Mouse (Mus musculus) forelimb bud, embryonic 11.5 days (tissue): ENCODE measurements around the gene Slc22a15.
"Not testable (repeated sequence)": the region's sequence is repeated elsewhere in the genome, so short reads cannot be mapped to it uniquely, and the experiment has no call there.

ENCODE experiments used
- DNase-seq: peaks from one replicate; pipeline ENCODE4 v3.0.0-alpha.2; 2012; ENCODE audit warnings: low read depth, low spot score

The Slc22a15 gene

GRCm38 (mm10) chr3:101867001-101867421 lies 57.2 kb downstream of the Slc22a15 start:
- DNase-seq, result no peak

DNA sequence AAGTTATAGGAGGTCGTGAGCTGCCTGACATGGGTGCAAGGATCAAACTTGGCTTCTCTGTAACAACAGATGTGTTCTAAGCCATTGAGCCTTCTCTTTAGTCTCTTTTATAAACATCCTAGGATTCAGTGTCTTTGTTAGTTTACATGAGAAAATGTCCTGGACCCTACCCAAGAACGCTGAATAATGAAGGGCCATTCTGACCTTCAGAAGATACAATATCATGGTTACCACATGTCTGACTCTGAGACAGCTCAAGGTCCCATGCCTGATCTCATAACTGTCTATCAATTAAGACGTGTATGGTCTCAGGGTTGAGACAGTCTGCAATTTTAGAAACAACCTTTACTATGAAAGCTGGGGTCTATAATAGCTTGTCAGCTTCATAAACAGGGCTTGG lies 62.4 kb downstream of the Slc22a15 start:
- no peak for DNase-seq

- DNase-seq, result no peak
Measured at GRCm38 (mm10) chr3:101860151-101860550, 64.1 kb downstream of the Slc22a15 start.

DNA sequence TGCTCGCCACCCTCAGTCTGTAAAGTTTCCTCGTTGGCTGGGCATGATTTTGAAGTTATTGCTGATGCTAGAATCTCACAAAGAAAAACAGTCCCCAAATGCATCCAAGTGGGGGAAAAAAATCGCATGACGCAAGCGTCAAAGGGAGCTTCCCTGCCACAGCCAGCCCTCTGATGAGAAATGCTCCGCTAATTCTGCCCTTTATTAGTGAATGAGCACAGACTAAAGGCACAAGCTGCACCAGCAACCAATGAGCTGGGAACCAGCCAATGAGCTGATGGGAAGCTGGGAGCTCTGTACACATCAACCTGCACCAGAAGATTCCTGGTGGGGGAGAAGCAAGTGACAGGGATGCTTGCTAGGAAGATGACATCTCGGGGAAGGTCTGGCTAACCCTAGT lies 64.5 kb downstream of the Slc22a15 start:
- DNase-seq, result no peak

GRCm38 (mm10) chr3:101854075-101854474 lies 70.2 kb downstream of the Slc22a15 start:
- DNase-seq, result no peak

DNA sequence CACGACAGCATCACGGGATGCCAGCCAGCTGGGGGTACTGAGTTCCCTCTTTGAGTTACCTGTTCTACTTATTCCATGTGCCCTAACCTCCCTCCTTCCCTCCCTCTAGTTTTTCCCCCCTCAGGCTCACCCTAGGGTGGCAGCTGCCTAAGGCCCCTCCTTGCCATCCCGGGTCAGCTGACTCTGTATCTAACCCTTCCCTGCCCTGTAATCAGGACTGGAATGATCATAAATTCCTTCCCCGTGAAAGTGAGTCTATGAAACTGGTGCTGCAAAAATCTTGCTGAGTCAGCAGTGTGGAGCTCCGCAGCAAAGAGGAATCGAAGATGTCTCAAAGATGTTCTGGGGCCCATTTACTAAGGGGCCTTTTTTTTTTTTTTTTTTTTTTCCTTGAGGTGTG lies 72.9 kb downstream of the Slc22a15 start:
- DNase-seq, result no peak

GRCm38 (mm10) chr3:101848816-101849215 lies 75.4 kb downstream of the Slc22a15 start, which contains the start of gene Mab21l3:
Gene Mab21l3 (minus strand): TSS chr3:101848959.
- no peak for DNase-seq

- no peak for DNase-seq
Measured at GRCm38 (mm10) chr3:101846096-101846495, 78.2 kb downstream of the Slc22a15 start.

GRCm38 (mm10) chr3:101842372-101843094 lies 81.7 kb downstream of the Slc22a15 start:
- no peak for DNase-seq

DNA sequence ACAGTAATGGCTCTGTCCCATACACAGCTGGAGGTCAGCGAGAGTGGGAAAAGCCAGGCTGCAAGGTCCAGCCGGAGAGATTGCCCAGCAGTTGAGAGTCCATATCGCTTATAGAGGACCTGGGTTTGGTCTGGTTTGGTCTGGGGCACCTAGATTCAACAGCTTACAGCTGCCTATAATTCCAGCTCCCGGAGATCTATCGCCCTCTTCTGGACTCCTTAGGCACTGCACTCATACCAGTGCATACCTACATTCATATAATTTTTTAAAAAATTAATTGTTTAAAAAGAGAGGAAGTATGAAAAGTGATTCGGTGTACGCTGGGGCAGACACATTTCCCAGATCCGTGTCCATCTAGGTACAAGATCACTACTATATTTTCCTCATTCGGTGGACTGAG lies 84.9 kb downstream of the Slc22a15 start:
- no peak for DNase-seq

DNA sequence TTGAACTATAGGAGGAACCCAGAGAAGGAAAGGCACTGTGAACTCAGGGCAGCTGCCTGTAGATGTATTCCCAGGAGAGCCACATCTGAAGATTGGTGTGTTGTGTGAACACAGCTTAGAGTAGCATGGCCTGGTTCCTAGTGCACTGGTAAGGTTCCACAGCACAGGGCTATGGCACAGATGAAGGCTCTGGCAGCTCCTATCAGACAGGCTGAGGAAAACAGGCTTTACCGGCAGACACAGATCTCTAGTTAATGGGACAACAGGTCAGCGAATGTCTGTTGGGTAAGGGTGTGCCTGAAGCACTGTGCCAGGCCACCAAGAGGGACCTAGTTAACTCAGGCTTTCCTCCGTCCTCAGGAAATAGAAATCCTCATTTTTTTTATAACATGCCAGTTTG lies 87.3 kb downstream of the Slc22a15 start:
- no peak for DNase-seq

GRCm38 (mm10) chr3:101836532-101836931 lies 87.7 kb downstream of the Slc22a15 start:
- DNase-seq, result no peak

DNA sequence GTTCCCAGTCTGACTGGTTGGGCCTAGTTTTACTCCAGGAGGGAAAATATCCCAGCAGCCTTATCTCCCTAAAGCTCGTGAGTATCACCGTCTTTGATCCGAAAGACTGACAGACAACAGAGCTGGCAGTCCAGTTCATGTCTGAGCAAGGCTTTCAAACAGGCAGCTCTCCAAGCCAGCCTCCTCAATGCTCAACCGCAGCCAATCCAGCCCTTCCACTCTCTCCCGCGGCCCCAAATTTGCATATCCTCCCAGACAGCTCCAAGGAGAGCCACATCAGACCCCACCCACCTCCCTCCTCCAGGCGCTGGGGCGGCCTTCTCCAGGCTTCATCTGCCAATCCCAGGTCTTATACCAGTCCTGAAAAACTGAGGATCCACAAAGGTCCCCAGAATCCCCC lies 88.2 kb downstream of the Slc22a15 start:
- DNase-seq, result peak; percentile 73

GRCm38 (mm10) chr3:101831189-101831858 lies 92.9 kb downstream of the Slc22a15 start:
- DNase-seq, result peak; percentile 51

DNA sequence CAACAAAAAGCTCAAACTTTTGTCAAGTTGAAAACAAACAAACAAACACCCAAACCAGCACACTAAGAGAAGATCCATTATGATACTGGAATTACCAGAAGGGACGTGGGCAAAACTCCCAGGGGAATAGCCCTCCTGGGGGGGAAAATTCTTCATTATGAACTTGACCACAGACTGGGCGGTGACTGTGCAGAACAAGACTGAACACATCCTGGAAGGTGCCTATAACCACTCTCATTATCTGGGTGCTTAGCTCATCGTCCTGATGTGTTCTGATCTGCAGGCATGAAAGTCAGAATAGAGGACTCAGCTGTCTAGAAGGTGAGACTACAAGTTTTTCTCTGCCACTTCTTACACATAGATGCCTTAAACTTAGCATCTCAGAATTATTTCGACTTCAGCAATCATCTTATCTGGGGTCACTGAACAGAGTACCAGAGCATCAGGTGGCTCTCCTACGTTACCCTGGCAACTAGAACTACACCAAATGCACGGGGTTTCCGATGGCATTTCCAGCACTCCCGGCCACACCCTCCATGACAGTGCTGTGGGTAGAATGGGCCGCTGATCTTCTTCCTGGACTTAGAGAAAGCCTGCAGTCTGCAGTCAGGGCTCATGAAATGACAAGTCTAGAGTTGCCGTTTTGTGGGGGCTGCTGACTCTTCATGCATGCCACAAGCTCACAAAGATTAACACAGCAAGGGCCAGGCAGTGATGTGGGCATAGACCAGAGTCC lies 94.2 kb downstream of the Slc22a15 start:
- no peak for DNase-seq

- DNase-seq, result no peak
Measured at GRCm38 (mm10) chr3:101828595-101828994, 95.7 kb downstream of the Slc22a15 start.

DNA sequence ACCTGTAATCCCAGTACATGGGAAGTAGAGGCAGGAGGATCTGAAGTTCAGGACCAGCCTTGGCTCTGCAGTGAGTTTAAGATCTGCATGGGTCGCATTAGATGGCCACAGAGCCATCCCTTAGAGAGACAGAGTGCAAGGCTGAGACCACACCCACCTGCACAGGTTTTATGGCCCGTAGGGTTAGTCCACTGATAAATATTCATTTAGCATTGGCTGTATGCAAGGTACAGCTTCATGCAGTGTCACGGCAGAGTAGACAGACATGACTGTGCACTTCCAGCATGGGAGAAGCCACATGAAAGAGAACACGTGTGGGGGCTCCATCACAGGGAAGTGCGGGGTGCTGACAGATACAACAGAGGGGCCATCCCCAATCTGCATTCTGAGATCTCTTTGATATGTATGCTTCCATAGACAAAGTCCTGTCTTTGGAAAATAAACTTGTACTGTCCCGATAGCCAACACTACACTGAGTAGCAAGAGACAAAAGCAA lies 97.0 kb downstream of the Slc22a15 start:
- no peak for DNase-seq

- DNase-seq, result no peak
Measured at GRCm38 (mm10) chr3:101824338-101824737, 99.9 kb downstream of the Slc22a15 start.

GRCm38 (mm10) chr3:101822052-101822451 lies 102.2 kb downstream of the Slc22a15 start:
- no peak for DNase-seq

- not testable (repeated sequence) for DNase-seq
Measured at GRCm38 (mm10) chr3:101820708-101821107, 103.5 kb downstream of the Slc22a15 start.

DNA sequence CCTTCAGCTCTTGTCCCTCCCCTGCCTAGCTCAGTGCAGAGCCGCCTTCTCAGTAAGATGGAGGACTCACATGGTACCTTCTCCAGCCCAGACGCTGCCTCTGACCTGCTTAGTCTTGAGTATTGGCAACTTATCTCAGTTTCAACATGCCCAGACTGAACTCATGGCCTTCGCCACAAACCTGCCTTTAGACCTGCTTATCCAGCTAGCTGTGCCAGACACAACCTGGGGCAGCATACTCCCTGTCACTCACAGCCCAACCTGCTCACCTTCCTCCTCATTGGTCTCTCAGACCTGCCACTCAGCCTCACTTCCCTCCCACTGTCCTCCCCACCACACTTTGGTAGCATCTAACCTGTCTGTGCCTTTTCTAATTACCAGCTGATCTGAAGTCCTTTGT lies 108.2 kb downstream of the Slc22a15 start:
- no peak for DNase-seq

- DNase-seq, result no peak
Measured at GRCm38 (mm10) chr3:101814790-101815189, 109.5 kb downstream of the Slc22a15 start.
